Mouse (Mus musculus) bone marrow macrophage, adult 2 months (primary cell): ENCODE data around the gene Efna5. TPM values are rescaled to one million over a fixed set of nuclear protein-coding genes. Genes with fewer than 3 reads are reported as not detected.

Experiments
- H3K27ac ChIP-seq: 2 replicates; pipeline ENCODE4 v1.5.1; 2012; ENCODE audit warnings: low read depth, low read length; ENCODE audit not compliant: insufficient read depth
- H3K4me1 ChIP-seq: 2 replicates; pipeline ENCODE4 v1.6.1; 2012; ENCODE audit warnings: low read length; ENCODE audit not compliant: control insufficient read depth, insufficient read depth
- H3K4me3 ChIP-seq: 2 replicates; pipeline ENCODE4 v1.5.1; 2012; ENCODE audit warnings: mild to moderate bottlenecking, low read length, moderate library complexity; ENCODE audit not compliant: insufficient read depth
- CTCF ChIP-seq: IDR thresholded peaks from 2 replicates; pipeline ENCODE4 v1.5.1; 2012; ENCODE audit warnings: low read depth, mild to moderate bottlenecking, low read length, moderate library complexity
- POLR2A ChIP-seq: IDR thresholded peaks from 2 replicates; pipeline ENCODE4 v1.6.1; 2012; ENCODE audit warnings: mild to moderate bottlenecking, low read depth, low read length, borderline replicate concordance
- polyA plus RNA-seq: library from polyadenylated mRNA; stranded (reverse); fragments of >200 nt; gene quantifications from 2 replicates; pipeline ENCODE4 v1.2.4, GENCODE M21; 2012; ENCODE audit not compliant: missing spikeins, insufficient read depth, insufficient read length

The Efna5 gene
- polyA plus RNA-seq, 1 experiment, result 0.60 TPM

DNA sequence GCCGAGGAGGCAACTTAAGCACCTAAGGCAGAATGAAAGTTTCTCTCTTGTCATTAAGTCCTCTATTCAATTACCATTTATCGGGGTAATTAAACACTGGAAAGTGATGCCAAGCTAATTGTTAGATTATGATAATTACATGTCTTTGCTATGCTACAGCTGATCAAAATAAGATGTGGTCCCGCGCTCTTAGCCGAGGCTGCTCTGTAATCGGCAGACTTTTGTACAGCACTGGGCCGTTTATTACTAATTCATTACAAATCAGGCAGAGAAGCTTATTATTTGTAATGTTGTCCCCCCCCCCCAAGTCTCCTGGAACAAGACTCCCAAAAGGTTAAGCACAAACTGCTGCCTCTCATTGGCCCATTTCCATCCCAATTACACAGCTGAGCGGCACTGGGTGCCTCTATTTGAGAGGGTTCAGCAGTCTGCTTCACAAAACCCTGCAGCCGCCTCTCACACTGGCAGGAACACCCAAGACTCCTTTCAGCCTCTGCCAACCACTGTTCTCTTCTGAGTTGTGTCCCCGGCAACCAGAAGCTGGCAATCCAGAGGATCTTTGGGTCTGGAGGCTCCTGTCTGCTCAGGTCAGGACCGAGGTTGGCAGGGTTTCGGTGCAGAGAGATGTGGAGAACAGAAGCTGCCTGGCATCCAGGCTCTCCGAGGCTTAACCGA is 221.5 kb downstream of the Efna5 start:
- Histone ChIP-seq H3K27ac (no peak overlapping the region), H3K4me3 (no peak overlapping the region), H3K4me1 (no peaks in the 10 kb centered on the region)
- no peak for TF ChIP-seq POLR2A
- TF ChIP-seq CTCF, result no peak

DNA sequence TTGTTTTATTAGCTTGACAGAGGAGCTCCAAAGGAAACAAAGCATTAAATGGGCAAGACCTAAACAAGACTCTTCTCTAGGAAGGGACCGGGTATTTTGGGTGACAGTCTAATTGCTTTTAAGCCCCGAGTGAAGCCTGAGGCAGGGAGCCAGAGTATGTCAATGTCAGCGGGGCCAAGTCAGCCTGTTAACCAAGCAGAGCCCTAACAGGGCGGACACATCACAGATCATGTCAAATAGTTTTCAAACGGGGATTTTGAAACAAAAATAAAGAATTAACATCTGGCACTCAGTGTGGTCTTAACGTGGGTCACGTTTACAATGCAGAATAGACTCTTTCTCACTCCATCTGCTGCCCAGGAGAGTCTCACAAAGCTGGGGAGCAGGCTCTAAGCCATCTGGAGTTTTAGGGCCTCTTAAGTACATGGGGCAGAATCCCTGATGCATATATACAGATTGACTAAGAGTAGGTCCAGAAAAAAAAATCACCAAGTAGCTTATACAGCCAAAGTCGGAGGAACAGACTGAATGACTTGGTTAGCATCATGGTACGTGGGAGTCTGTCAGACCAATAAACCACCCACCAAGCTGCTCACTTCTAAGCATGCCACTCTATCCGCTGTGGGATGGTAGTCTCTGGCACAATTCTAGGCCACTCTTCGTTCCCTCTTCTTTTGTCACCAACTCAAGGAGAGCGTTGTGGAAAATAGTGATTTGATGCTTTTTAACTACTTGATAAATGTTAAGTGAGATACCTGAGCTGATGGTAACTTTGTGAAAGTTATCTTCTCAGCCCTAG is 223.1 kb downstream of the Efna5 start:
- TF ChIP-seq POLR2A, result no peak
- TF ChIP-seq CTCF, result no peak
- no peaks in the 10 kb centered on the region for H3K4me1 ChIP-seq

DNA sequence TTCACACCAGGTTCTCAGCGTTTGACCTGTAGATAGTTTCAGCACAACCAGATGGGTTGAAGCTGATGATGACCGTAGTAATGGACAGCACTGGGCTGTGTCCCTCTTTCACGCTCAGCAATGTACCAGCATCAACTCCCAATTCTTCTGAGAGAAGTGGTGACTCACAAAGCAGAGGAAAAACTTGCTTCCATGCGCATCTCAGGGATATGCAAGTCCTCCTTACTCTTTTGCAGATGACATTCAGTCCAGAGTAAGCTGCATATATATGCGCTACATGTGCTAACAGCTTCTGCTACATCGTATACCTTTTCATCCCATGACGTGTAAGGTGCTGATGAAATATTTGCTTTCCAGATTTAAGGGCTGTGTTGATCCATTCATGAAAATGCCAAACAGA is 224.1 kb downstream of the Efna5 start:
- no peak overlapping the region for H3K4me3 ChIP-seq
- H3K27ac ChIP-seq, result no peak overlapping the region
- H3K4me1 ChIP-seq, result no peaks in the 10 kb centered on the region
- TF ChIP-seq POLR2A, result no peak
- TF ChIP-seq CTCF, result no peak

More for the DNA sequence above, 223.1 kb downstream of the Efna5 start:
- Histone ChIP-seq H3K4me3 (no peak overlapping the region), H3K27ac (no peak overlapping the region)

DNA sequence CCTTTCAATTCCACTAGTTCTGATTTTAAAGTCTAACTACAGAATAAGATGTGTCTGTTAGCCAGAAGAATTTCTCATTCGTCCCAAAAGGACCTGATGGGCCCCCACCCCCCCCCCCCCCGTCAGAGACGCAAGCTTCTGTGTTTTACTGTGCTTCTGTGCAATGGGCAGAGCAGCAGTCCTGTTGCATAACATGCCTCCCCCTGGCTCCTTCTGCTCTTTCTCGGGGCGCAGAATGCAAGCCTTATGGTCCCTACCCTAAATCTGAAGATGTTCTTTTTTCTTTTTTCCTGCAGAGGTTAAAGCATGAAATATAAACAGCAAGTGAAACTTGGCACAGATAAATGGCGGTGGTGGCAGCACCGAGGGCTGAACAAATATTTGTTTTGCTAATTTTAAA is 224.5 kb downstream of the Efna5 start:
- H3K27ac ChIP-seq, result no peak overlapping the region
- TF ChIP-seq POLR2A, result no peak
- no peak for TF ChIP-seq CTCF
- H3K4me1 ChIP-seq, result no peaks in the 10 kb centered on the region
- H3K4me3 ChIP-seq, result no peak overlapping the region

DNA sequence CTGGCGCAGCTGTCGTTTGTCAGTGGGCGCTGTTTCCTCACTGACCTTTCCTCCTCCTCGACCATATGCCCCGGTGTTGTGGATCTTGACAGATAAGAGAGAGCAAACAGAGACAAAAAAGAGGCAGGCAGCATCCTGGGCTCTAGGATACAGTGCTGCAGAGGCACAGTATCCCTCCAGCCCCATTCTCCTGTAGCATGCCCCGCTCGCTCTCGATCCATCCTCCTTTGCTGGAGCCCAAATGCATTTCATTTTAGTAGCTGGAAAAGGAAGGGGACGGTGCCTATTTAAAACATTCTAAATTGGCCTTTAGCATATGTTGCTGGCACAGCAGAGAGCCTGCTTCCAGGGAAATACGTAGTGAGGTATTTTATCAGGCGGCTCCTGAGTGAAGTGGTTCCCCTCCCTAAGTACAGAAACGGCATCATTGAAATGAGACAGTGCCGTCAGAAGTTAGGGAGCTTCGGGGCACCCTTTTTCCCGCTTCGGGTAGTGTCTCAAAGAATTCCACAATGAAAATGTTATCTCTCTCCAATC is 225.2 kb downstream of the Efna5 start:
- H3K27ac ChIP-seq, result no peak overlapping the region
- no peaks in the 10 kb centered on the region for H3K4me1 ChIP-seq
- no peak overlapping the region for H3K4me3 ChIP-seq
- TF ChIP-seq CTCF (no peak), POLR2A (no peak)

DNA sequence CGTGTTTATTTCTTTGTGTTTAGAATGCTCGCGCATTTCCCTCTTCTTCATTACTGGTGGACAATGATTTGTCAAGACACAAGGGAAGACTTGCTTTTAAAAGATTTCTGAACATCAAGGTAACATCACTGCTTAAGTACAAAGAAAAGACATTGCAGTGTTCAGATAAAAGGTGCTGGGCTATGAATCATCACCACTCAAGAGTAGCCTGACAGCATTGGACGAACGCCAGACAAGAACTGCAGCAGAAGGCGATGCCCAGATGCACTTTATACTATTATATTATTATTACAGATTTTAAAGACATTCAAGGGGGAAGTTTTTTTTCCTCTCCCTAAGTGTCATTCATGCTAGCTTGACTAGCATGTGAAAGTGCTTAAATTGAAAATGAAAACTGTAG is 228.7 kb downstream of the Efna5 start:
- Histone ChIP-seq H3K27ac (no peak overlapping the region), H3K4me1 (no peaks in the 10 kb centered on the region), H3K4me3 (no peak overlapping the region)
- TF ChIP-seq CTCF (no peak), POLR2A (no peak)

DNA sequence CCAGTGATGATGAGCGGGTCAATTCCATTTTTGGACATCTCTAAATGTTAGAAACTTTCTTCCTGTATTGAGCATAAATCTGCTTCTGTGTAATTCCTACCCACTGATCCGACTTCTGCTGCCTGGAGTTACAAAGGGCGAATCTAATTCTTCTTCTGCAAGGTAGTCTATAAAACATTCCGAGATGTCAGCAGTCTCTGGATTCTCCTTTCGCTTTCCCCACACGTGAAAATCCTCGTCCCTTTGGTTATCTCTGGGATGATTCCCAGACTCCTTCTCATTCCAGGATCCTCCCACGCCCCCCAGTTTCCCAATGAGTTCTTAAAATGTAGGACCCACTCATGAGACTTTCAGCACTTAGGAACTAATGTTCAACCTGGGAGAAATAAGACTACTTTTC is 229.4 kb downstream of the Efna5 start:
- Histone ChIP-seq H3K4me3 (no peak overlapping the region), H3K4me1 (no peaks in the 10 kb centered on the region), H3K27ac (no peak overlapping the region)
- TF ChIP-seq CTCF (no peak), POLR2A (no peak)

DNA sequence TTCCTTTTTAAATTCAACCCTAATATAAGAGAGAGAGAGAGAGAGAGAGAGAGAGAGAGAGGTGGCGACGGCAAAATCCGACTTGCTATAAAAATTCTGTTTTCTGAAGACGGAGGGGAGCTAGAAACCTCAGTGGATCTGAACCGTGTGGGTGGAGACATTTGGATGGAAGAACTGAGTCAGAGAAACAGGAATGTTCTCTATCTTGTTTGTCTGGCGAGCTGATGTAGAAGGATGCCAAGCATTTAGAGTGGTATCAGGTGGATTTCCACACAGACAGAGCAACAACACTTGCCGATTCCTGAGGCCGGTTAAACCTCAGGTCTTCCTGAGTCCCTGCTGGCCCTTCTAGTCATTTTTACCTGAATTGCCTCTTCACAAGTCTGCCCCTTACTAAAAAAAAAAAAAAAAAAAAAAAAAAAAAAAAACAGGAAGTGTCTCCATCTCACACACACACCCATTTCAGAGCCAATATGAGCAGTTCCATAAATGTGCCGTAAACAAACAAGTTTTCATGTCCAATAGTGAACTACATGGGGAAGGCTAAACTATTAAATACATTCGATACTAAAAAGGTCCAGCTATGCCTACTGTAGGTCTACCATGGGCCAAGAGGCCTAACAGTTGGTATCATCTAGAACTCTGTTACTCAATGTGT is 231.7 kb downstream of the Efna5 start:
- no peak overlapping the region for H3K27ac ChIP-seq

DNA sequence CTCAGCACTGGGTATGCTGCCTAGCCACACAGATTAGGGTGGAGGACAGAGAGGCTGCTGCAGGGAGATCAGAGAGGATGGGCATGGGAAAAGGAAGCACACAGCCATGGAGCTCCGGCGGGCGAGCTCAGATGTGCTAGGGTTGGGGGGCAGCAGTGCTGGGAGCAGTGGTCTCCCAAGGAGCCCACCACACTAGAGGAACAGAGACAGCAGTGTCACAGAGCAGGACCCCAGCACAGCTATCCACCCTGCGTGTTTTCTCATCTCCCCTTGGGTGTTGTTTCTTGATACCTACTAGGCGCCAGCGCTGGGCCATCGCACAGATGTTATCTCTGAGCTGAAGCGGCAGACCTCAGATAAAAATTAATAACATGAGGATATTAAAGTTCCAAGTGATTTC is 234.3 kb downstream of the Efna5 start:
- no peak for TF ChIP-seq POLR2A
- no peak overlapping the region for H3K4me3 ChIP-seq
- no peaks in the 10 kb centered on the region for H3K4me1 ChIP-seq
- H3K27ac ChIP-seq, result no peak overlapping the region

More for the DNA sequence above, 231.7 kb downstream of the Efna5 start:
- H3K4me3 ChIP-seq, result no peak overlapping the region
- no peaks in the 10 kb centered on the region for H3K4me1 ChIP-seq
- TF ChIP-seq CTCF (no peak), POLR2A (no peak)
